In genomic region chr2:130491587-130491986, GRCm38 (mm10) we compare ENCODE assay signal across 10 mouse cellular contexts. TPM values are rescaled to one million over a fixed set of nuclear protein-coding genes. Genes with fewer than 3 reads are reported as not detected.
DNase-seq lines count a peak whose midpoint lies in the region; ATAC-seq lines count a peak whose summit lies in the region.
"Had no signal": no experiment of that assay in that cellular context is flagged by ENCODE, and none has a peak within 500 bp of the region (broad histone marks: within the 10 kb centered on the region; RNA-seq: fewer than 3 reads in every experiment).

No protein-coding gene starts in this region.

- no peak for ATAC-seq in cerebellum, adult (ENCODE audit: insufficient number of reproducible peaks, low FRiP score, low TSS enrichment)
- peak; percentile 71 for ATAC-seq in hindbrain, embryonic 14.5 days (ENCODE audit: low FRiP score)
- peak; percentile 83; the same call in 1 of the 2 replicates for ATAC-seq in neural tube, embryonic 12.5 days (ENCODE audit: low FRiP score, low read depth)

- 6% methylated on average over 7 of the region's 7 CpGs for WGBS in hindbrain, embryonic 14.5 days
- 4% methylated on average over 7 of the region's 7 CpGs for WGBS in neural tube, embryonic 12.5 days

- intact Hi-C loops in left cerebral cortex, postnatal 4 days (cut with DNase I) = no loop called here

- H3K4me2 ChIP-seq in hindbrain, embryonic 14.5 days (replicated peaks) = no peak overlapping the region
- 0 out of 2 replicates have a peak overlapping the region, but pooled peaks have one; percentile 16 for H3K4me2 ChIP-seq in neural tube, embryonic 12.5 days (replicated peaks)
- H3K4me2 ChIP-seq: embryonic facial prominence, embryonic 12.5 days had no signal

- H3K9me3 ChIP-seq in hindbrain, embryonic 14.5 days (ENCODE audit: control insufficient read depth, low read length) = no peaks in the 10 kb centered on the region
- no peaks in the 10 kb centered on the region for H3K9me3 ChIP-seq in neural tube, embryonic 12.5 days
- H3K9me3 ChIP-seq: embryonic facial prominence, embryonic 12.5 days had no signal

- no peaks in the 10 kb centered on the region for H3K36me3 ChIP-seq in hindbrain, embryonic 14.5 days (replicated peaks; ENCODE audit: control insufficient read depth, insufficient read depth)
- no peaks in the 10 kb centered on the region for H3K36me3 ChIP-seq in neural tube, embryonic 12.5 days
- H3K36me3 ChIP-seq: embryonic facial prominence, embryonic 12.5 days had no signal

- DNase-seq in cerebellum, adult 11 months = peak; percentile 11
- peak; percentile 50 for DNase-seq in cerebellum, adult 9-11 months
- peak; percentile 57 to 61 for DNase-seq in frontal cortex, postnatal 36 days (ENCODE audit: low spot score in 2 of 2)
- DNase-seq in hindbrain, embryonic 14.5 days (ENCODE audit: low spot score) = peak; percentile 63
- DNase-seq in left cerebral cortex, postnatal 4 days = peak; percentile 68
- no peak for DNase-seq in kidney, postnatal 25 days

- no peak overlapping the region for H3K4me3 ChIP-seq in hindbrain, embryonic 14.5 days (replicated peaks; ENCODE audit: low read length)
- no peak overlapping the region for H3K4me3 ChIP-seq in neural tube, embryonic 12.5 days
- H3K4me3 ChIP-seq: embryonic facial prominence, embryonic 12.5 days; megakaryocyte, embryonic 14.5 days had no signal

- H3K27ac ChIP-seq in hindbrain, embryonic 14.5 days = peak overlapping the region; percentile 72; the same call in 1 of the 2 replicates
- H3K27ac ChIP-seq in neural tube, embryonic 12.5 days = no peak overlapping the region

- no peak overlapping the region for H3K9ac ChIP-seq in hindbrain, embryonic 14.5 days
- no peak overlapping the region for H3K9ac ChIP-seq in neural tube, embryonic 12.5 days
- H3K9ac ChIP-seq: embryonic facial prominence, embryonic 12.5 days had no signal

- H3K27me3 ChIP-seq in hindbrain, embryonic 14.5 days (ENCODE audit: control insufficient read depth, insufficient read depth, low read length) = no peaks in the 10 kb centered on the region
- no peaks in the 10 kb centered on the region for H3K27me3 ChIP-seq in neural tube, embryonic 12.5 days (replicated peaks)
- H3K27me3 ChIP-seq: embryonic facial prominence, embryonic 12.5 days; megakaryocyte, embryonic 14.5 days had no signal

- H3K4me1 ChIP-seq in hindbrain, embryonic 14.5 days (replicated peaks; ENCODE audit: control insufficient read depth, insufficient read depth, low read length) = 0 out of 2 replicates have a peak, but pooled peaks cover 14% of the 10 kb centered on the region
- H3K4me1 ChIP-seq in neural tube, embryonic 12.5 days = peaks cover 15% of the 10 kb centered on the region

RNA-seq across cellular contexts. Expression of gene Ptpra, which starts 41.5 kb away (rescaled TPM):
- 158 and 171 TPM in 2 replicates for polyA plus RNA-seq in hindbrain, embryonic 14.5 days (2014; fragmentation: Nextera tagmentation; extraction: Ambion mirVana)
- 100 to 1,000 TPM; 243 to 247 TPM for total RNA-seq in left cerebral cortex, postnatal 4 days (2021)
- 114 and 124 TPM in 2 replicates for polyA plus RNA-seq in neural tube, embryonic 12.5 days (2016; fragmentation: Nextera tagmentation; extraction: Ambion mirVana)

Comparison
In these comparisons a context has a peak if more than half of its experiments do, and no peak if none do; other contexts are left out.
1. DNase-seq: peak in cerebellum, adult 11 months (single experiment), cerebellum, adult 9-11 months (single experiment), frontal cortex, postnatal 36 days (2 of 2), hindbrain, embryonic 14.5 days (single experiment) and left cerebral cortex, postnatal 4 days (single experiment); none in kidney, postnatal 25 days (0 of 2).